Mouse (Mus musculus) macrophage (primary cell): Measurements from ENCODE around the gene Dnajb6. TPM values are rescaled to one million over a fixed set of nuclear protein-coding genes. Genes with fewer than 3 reads are reported as not detected.

ENCODE experiments used
- H3K27ac ChIP-seq: fragments of 350-480 bp; formaldehyde crosslinking; 2 replicates; pipeline ENCODE4 v1.9.0; 2021
- H3K36me3 ChIP-seq: fragments of 350-480 bp; formaldehyde crosslinking; 2 replicates; pipeline ENCODE4 v1.9.0; 2021; ENCODE audit errors: inconsistent target
- H3K4me3 ChIP-seq: fragments of 350-480 bp; formaldehyde crosslinking; 2 replicates; pipeline ENCODE4 v1.9.0; 2021; ENCODE audit errors: inconsistent target
- H3K79me2 ChIP-seq: fragments of 350-480 bp; formaldehyde crosslinking; 2 replicates; pipeline ENCODE4 v1.9.0; 2021; ENCODE audit errors: inconsistent target
- WGBS: methylation state at CpG from one replicate; pipeline ENCODE4 v1.1.7; 2026; ENCODE audit warnings: inconsistent platforms; ENCODE audit not compliant: missing documents; 5-methylcytosine and 5-hydroxymethylcytosine counted together
- polyA plus RNA-seq: library from polyadenylated mRNA; stranded (reverse); fragments of 250-400 nt; gene quantifications from 3 replicates; pipeline ENCODE4 v1.2.4, GENCODE M21; 2018; ENCODE audit warnings: inconsistent platforms

The Dnajb6 gene
- polyA plus RNA-seq, 1 experiment from 2014 or later: 211 TPM

GRCm38 (mm10) chr5:29848091-29848490 lies 112.6 kb downstream of the Dnajb6 start:
- Histone ChIP-seq H3K36me3 (no peaks in the 10 kb centered on the region), H3K27ac (no peak overlapping the region), H3K4me3 (no peak overlapping the region), H3K79me2 (no peaks in the 10 kb centered on the region)
- WGBS: 100% methylated on average over 2 of the region's 2 CpGs

DNA sequence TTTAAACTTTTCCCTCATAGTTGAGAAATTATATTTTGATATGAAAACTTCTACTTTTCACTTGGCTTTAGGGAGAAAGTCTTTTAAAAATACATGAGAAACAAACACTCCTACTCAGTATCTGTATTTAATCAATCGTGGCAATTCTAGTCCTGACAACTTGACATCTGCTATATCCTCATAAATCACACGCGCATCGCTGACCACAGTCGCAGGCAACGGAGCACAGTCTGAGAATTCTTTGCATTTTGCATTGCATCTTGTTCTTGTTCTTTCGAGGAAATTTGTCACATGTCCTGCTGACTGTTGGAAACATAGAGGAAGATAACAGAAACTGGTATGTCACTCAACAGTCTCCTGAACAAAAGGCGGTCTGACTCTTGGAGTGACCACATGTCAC lies 116.9 kb downstream of the Dnajb6 start:
- H3K36me3 ChIP-seq: no peaks in the 10 kb centered on the region
- WGBS: 34% methylated on average over 8 of the region's 8 CpGs

DNA sequence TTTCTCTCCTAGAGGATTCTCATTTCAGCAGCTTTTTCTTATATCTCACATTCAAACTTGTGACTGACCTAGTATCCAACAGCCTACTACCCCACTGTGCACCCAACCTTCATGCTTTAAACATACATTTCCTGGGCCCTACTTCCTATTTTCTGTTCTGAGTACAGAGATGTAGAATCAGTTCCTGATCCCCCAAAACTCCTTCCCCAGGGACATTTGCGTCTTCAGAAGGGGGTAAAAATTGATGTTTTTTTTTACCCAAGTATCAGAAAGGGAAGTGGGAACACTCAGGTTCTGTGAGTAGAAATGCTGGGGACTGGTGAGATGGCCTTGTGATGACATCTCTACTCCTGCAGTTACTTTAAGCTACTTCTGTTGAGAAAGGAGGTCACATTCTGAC lies 117.5 kb downstream of the Dnajb6 start:
- WGBS: 19% methylated on average over 1 of the region's 1 CpGs
- Histone ChIP-seq H3K79me2 (no peaks in the 10 kb centered on the region), H3K27ac (0 out of 2 replicates have a peak overlapping the region, but pooled peaks have one; percentile 35), H3K36me3 (no peaks in the 10 kb centered on the region), H3K4me3 (no peak overlapping the region)

More for the DNA sequence above, 116.9 kb downstream of the Dnajb6 start:
- Histone ChIP-seq H3K4me3 (no peak overlapping the region), H3K79me2 (no peaks in the 10 kb centered on the region), H3K27ac (no peak overlapping the region)

GRCm38 (mm10) chr5:29854376-29854775 lies 118.9 kb downstream of the Dnajb6 start:
- 0% methylated on average over 5 of the region's 5 CpGs for WGBS
- no peaks in the 10 kb centered on the region for H3K79me2 ChIP-seq
- H3K27ac ChIP-seq: peak overlapping the region; percentile 35
- H3K4me3 ChIP-seq: no peak overlapping the region
- H3K36me3 ChIP-seq: no peaks in the 10 kb centered on the region

GRCm38 (mm10) chr5:29854971-29855370 lies 119.5 kb downstream of the Dnajb6 start:
- H3K27ac ChIP-seq: peak overlapping the region; percentile 35
- 20% methylated on average over 1 of the region's 1 CpGs for WGBS
- H3K4me3 ChIP-seq: no peak overlapping the region
- H3K36me3 ChIP-seq: no peaks in the 10 kb centered on the region
- H3K79me2 ChIP-seq: no peaks in the 10 kb centered on the region

DNA sequence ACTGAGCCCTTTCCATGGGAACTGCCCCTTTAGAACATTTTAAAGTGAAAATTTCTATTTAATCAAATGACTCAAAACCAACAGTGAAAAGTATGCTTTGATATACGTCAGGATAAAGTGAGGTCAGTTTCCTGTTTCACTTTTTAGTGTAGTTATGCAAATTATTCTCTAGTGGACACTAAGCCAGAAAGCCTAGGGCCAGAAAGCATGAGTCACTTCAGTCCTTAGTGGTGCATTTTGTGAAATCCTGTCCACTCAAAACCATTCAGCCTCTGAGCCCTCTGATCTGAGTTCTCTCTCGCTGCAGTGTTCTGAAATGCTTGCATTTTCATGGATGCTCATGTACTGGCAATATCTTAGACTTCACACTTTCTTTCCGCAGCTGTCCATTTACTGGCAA lies 126.0 kb downstream of the Dnajb6 start:
- no peak overlapping the region for H3K4me3 ChIP-seq
- H3K27ac ChIP-seq: no peak overlapping the region
- WGBS: 61% methylated on average over 3 of the region's 3 CpGs
- H3K79me2 ChIP-seq: no peaks in the 10 kb centered on the region
- no peaks in the 10 kb centered on the region for H3K36me3 ChIP-seq

DNA sequence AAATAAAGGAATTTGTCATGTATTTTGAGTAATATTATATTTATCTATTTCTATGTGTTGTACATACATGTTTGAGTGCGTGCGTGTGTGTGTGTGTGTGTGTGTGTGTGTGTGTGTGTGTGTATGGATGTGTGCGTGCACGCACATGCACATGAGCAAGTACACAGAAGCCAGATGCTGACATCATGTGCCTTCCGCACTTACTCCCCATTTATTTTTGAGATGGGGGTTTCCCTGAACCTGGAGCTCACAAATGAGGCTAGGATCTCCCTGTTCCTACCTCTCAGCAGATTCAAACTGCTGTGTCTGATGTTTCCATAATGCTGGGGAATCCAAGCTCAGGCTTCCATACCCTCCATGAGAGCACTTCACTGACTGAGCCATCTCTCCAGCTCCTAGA lies 126.9 kb downstream of the Dnajb6 start:
- WGBS: 83% methylated on average over 1 of the region's 5 CpGs
- Histone ChIP-seq H3K79me2 (no peaks in the 10 kb centered on the region), H3K27ac (no peak overlapping the region), H3K4me3 (no peak overlapping the region), H3K36me3 (no peaks in the 10 kb centered on the region)

DNA sequence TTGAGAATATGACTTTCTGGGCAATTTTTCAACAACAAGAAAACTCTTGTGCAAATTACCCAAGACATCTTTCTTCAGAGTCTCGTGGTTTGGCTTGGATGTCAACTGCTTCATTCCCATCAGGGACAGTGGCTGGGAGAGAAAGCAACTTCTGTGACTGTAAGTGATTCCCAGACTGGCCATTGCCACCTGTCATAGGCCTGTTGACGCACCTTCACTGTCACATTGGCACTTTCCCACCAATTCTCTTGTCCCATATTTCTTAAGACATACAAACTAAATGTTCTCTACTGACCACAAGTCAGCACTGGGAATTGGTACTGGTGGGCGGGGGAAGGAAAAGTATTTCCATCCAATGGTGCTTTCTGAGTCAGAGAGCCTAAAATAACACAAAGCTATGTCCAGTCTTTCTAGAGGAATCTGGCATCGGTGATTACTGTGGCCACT lies 128.8 kb downstream of the Dnajb6 start:
- H3K79me2 ChIP-seq: no peaks in the 10 kb centered on the region
- H3K4me3 ChIP-seq: no peak overlapping the region
- H3K36me3 ChIP-seq: no peaks in the 10 kb centered on the region
- H3K27ac ChIP-seq: no peak overlapping the region
- WGBS: 79% methylated on average over 4 of the region's 4 CpGs

DNA sequence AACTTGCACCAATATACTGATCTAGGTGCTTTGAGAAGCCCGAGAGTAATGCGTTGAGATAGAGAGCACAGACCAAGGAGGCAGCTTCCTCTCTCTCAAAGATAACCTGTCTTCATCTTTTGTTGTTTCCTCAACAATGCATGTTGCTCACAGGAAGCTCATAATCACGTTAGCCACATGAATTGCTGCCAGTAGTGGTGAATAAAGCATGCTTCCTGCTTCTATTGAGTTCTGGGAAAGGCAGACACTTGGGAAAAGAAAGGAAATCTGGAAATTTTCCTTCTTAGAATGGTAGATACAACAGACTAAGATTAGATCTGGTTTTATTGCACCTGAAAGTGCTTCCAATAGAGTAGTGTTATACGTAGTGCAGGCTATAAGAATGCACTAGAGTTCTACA lies 129.5 kb downstream of the Dnajb6 start:
- Histone ChIP-seq H3K27ac (no peak overlapping the region), H3K4me3 (no peak overlapping the region), H3K36me3 (no peaks in the 10 kb centered on the region), H3K79me2 (no peaks in the 10 kb centered on the region)
- 57% methylated on average over 4 of the region's 4 CpGs for WGBS

Other genes starting within 250 kb of the Dnajb6 start
- gene Ube3c, start 166.4 kb upstream of the Dnajb6 start, polyA plus RNA-seq: 11.2 to 20.9 TPM (median 14.9 TPM) in 3 replicates
- not detected in 3 replicates for gene Gm5129, start 248 bp downstream of the Dnajb6 start, polyA plus RNA-seq